Mouse (Mus musculus): ENCODE measurements around the gene Pou3f1.
A peak's percentile ranks its signal among the peaks of the same experiment; 100 is the strongest.
"Not testable (repeated sequence)": the region's sequence is repeated elsewhere in the genome, so short reads cannot be mapped to it uniquely, and the experiment has no call there.

Gene Pou3f1

DNA sequence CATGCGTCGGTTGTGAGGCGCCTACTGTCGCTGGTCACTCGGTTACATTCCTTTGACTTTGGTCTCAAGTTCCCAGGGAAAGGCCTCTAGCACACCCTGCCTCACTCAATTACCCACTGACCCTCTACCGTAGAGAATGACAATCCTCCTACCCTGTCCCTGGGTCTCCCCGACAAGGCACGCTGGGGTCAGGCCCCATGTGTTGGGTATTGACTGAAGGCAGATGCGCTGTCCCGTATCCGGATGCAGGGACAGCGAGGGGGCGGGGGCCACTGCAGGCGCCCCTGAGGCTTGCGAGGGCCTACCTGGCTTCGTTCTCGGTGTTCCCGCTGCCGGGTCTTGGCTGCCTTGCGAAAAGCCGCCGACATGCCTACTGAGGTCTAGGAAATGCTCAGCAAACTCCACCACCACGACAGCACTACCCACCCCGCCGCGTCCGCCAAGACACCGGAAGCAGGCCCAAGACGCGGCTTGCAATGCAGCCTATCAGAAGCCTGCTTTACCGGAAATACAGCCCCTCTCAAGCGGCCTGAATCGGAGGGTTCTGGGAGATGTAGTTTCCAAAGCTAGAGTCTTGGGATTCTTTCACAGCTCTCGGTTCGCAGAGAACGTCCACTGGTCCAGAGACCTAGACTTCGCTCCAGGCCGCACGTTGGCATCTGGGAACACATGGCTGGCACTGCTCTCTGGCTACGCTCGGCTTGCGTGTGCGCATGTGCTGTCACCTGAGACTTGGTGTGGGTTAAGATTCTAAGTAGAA lies 36.7 kb downstream of the Pou3f1 start, which contains the start of gene Utp11:
Gene Utp11, minus strand, starts transcription at position 466 of the 760 bp plus-strand sequence.
- peak; percentile 85 for DNase-seq (ENCODE audit: low read depth)

DNA sequence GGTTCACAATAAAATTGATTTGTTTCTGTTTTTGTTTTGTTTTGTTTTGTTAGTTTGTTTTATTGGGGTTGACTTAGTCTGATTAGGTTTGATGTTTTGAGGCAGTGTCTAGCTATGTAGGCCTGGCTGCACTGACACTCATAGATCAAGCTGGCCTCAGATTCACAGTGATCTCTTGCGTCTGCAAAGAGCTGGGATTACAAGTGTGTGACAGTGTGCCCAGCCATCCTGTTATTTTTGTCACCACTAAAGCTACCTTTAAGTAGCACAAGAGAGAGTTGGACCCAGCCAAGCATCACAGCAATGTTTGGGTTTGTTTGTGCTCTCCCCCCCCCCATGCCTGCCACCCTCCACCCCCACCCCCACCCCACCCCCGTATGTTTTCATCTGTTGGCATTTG lies 38.0 kb downstream of the Pou3f1 start:
- no peak for DNase-seq (ENCODE audit: low read depth)

DNA sequence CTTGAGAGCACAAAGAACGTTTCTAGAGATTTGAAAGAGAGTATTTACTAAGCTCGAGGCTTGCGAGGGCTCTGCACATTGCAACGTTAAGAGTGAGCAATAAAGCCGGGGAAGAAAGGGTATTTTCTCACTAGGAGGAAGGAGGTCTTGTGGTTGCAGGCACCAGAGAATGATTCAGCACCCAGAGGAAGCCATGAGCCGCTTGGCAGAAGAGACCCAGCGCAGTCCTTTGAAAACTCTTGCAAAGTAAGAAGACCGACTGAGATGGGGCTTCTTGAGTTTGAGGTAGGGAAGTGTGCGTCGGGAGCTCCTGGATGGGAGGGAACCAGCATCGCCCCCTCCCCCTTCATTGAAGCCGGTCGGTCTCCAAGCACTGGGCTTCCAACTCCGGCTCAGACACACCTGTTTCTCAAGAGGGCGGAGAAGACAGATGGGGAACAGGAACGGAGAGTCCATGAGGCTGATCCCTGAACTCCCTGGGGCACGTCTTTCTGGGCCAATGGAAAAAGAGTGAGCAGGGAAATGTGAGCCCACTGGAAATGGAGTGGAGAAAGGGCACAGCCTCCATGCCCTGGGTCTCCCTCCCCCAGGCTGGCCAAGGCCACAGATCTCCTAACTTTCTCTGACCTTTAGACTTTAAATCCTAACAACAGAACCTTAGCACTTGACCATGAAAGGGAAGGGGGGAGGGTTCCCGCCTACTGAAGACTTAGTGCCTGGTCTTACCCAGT lies 39.3 kb downstream of the Pou3f1 start:
- no peak for DNase-seq (ENCODE audit: low read depth)

DNA sequence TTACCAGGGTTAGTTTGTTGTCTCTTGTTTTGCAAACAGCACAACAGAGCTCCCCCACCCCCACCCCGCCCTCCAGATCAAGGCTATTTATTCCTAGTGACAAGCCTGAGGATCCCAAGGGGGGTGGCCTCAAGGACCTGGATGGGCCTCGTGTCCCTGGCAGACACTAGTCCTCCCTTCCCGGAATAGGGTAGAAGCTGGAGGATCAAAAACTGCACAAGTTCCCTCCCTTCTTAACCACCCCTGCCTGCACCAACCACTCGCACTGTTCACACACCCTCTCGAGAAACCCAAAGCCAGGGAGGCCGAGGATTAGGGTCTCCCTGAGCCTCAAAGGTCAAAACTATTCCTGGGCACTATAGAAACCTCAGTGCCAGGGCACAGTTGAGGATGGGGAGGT lies 43.2 kb downstream of the Pou3f1 start:
- DNase-seq (ENCODE audit: low read depth) = no peak

DNA sequence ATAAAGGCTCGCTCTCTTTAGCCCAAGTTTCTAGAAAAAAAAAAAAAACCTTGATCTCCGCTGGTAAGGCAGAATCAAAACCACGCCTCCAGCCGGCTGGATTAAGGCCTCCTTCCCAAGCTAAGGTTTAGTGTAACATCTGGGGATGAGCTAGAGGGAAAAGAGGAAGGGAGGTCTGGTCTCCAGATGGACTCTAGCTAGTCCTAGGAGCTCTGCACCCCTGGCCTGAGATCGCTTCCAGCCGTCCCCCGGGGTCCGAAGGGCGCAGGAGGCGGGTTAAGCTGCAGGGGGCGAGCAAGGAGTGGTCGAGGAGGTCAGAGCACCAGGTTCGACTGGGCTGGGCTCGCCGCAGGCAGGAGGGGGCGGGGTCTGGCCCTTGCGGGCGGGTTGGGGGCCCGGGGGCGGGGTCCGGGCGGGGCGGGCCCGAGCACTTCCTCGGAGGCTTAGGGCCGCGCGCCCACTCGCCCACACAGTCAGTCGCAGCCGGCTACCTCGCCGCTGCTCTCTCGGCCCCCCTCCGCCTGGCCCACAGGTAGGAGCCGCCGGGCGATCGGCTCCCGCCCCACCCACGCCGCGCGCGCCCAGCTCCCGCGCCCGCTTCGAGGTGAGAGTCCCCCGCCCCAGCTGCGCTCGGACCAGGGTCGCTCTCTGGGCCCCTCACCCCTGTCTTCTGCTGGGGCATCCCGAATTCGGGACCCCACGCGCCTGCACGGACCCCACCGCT lies 43.8 kb downstream of the Pou3f1 start, which contains the start of gene Fhl3:
Gene Fhl3, plus strand, starts transcription at position 454 of the 724 bp plus-strand sequence.
- no peak for DNase-seq (ENCODE audit: low read depth)

DNA sequence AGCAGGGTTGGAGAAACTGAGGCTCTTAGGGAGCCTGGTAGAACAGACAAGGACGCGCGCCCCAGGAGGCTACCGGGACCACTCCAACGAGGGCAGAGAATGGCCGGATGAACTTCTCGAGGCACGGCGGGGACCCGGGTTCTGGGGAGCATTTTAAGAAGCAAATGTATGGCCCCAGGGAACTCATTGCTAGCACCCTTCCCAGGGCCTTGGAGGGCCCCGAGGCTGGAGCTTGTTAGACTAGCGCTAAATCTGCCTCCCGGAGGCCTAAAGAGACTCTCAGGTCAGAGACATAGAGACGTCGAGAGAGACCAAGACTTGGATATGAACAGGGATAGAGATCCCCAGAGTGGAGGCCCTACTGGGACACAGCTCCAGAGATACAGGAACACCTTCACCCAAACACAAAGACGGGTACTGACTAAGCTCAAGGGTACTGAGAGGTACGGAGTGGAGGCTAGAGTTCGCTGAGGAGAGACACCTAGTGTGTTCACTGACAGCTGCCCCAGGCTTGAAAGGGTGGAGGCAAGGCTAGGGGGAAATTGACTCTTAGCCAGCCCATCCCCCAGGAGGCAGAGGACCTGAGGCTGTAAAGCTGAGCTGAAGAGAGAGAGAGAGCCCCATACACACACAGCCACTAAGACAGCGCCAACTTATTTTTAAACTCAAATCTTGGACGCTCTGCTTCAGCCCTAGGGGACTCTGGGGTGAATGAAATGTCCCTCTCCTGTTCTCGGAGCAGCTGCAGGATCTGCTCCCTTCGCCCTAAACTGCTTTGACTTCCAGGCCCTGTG lies 44.6 kb downstream of the Pou3f1 start:
- DNase-seq (ENCODE audit: low read depth) = no peak

DNA sequence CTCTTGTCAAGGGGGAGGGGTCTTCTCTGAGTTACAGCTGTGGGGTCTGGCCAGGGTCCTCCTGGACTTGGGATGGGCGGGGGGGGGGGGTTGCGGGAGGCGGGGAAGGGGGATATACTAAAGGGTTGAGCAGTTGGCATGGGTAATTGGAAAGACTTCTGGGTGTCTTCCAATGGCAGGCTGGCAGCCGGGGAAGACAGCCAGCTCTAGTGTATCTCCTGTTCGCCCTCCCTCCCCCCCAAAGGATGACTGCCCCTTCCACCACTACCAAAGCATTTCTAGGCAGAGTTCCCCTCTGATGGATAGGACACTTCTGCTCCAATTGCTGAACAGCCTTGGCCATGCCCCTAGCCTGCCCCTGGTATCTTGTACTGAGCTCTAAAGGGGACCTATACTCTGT lies 45.3 kb downstream of the Pou3f1 start:
- no peak for DNase-seq (ENCODE audit: low read depth)

DNA sequence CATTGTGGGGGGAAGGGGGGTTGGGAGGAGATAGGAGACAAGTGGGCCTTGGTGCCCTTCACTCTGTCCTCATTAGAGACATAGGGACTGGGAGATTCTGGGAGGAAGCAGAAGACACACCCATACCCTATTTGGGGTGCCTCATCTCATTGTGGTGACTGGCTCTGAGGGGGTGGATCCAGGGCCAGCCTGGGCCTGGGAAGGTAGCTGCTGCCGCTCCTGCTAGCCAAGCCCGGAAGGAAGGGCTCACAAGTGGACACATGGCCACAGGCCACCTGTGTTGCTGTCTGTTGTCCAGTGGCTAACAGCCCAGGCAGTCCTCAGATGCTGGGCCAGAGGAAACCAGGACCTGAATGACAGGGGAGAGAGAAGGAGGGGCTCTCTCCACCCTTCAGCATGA lies 46.8 kb downstream of the Pou3f1 start:
- DNase-seq (ENCODE audit: low read depth) = no peak

DNA sequence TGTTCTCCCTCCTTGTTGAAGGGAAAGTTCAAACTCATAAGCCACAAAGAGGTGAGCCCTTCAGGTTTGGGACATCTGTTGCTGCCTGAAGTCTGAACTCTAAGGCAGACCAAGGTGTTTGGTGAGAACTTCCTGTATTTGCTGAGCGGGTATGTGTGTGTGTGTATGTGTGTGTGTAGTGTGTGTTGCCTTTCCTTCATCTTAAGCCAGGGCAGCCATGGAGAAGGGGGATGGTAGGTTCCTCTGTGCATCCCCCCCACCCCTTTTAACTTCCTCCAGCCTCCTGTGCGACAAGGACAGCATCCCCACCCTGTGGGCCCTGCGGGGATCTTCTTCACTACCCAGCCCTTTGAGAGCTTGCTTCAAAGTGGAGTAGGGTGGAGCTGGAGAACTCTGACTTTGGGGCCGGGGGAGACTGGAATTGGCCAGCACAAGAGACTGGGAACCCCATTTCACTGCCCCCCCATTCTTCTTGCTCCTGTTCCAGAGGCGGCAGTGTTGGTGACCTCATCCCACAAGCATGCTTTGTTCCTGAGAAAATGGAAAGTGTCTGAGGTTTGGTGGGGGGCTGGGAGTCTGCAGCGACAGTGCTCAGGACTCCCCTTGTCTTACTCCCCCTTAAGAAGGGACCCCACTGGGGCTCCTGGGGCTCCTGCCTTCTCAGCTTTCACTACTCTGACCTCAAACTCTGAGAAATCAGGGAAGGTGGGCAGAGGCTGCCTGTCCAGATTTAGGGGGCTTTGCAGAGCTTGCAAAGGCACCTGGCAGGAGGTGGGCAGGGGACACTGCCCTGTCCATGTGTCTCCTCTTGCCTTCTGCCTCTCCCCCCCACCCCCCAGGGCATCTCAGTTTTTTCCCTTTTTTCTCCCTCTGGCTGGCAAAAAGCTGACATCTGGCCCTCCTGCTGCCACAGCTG lies 47.5 kb downstream of the Pou3f1 start:
- no peak for DNase-seq (ENCODE audit: low read depth)

DNA sequence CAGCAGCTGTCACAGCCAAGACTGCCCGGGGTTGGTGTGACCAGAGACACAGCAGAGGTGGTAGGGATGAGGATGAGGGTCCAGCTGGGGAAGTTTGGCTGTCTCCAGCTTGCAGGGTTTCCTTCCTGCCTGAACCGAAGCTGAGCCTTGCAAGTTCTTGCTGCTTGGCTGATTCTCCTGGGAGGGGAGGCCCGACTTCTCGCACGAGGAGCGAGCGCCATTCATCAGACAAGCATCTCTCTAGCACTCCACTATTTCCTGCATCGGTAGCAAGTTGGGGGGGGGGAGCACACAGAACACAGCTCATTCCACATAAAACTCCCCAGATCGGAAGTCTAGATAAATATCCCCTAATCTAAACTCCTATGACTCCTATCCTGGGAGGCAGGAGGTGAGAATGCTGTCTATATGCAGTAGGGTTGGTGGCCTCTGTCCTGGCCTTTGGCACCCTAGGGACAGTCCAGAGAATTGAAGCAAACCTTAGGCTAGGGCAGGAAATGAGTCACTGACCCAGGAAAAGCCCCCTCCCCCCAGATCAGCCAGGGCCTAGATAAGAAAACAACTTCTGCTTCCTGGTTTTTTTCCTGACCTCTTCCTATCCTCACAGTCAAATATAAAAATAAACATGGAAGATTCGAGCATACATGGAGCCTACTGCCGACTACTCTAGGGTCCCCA lies 48.3 kb downstream of the Pou3f1 start:
- no peak for DNase-seq (ENCODE audit: low read depth)

DNA sequence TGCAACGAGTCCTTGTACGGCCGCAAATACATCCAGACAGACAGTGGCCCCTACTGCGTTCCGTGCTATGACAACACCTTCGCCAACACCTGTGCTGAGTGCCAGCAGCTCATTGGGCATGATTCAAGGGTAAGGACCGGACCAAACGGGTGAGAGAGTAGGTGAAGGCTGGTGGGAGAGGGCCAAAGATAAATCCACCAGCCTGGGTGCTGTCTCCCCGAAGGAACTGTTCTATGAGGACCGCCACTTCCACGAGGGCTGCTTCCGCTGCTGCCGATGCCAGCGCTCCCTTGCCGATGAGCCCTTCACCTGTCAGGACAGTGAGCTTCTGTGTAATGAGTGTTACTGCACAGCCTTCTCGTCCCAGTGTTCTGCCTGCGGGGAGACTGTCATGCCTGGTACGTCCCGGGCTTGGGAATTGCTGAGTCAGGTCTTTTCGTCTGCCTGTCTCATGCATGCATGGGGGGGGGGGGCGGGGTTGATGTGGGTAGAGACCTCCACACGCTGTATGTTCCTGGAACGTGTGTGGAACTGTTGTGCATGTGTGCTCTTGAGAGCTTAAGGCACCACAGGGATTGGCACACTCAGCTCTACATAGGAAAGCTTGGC lies 49.2 kb downstream of the Pou3f1 start:
- DNase-seq (ENCODE audit: low read depth) = no peak

DNA sequence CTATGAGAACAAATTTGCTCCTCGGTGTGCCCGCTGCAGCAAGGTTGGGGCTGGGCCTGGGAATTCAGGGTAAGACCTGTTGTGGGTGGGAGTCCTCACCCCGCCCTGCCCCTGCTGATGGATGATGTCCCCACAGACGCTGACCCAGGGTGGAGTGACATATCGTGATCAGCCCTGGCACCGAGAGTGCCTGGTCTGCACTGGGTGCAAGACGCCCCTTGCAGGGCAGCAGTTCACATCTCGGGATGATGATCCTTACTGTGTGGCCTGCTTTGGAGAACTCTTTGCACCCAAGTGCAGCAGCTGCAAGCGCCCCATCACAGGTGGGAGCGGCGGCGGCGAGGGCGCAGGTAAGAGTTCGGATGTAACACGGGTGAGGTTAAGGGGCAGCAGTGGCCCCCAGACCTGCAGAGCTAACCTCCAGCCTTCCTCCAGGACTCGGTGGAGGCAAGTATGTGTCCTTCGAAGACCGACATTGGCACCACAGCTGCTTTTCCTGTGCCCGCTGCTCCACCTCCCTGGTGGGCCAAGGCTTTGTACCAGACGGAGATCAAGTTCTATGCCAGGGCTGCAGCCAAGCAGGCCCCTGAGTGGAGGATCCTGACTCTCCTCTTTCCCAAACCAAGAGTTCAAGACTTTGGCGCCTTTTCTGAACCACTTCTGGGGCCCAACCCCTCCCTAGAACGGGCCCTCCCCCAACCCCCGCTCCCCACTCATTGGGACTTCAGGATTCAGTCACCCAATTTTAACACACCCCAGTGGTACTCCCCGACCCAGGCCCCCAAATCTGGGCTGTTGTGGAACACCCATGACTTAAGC lies 51.0 kb downstream of the Pou3f1 start:
- not testable (repeated sequence) for DNase-seq (ENCODE audit: low read depth)

DNA sequence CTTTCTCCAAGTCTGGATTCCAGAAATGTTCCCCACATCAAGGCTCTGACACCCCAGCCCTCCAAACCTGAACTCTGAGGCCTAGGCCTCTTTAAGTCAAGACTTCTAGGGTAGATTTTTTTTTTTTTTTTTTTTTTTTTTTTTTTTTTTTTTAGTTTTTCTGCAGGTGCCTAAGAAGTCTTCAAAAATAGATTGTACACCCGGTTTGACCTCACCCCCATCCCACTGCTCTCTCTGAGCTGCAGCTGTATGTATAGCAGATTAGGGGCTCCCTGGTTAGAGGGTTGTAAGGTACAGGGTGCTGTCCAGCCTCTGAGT lies 51.6 kb downstream of the Pou3f1 start:
- not testable (repeated sequence) for DNase-seq (ENCODE audit: low read depth)

DNA sequence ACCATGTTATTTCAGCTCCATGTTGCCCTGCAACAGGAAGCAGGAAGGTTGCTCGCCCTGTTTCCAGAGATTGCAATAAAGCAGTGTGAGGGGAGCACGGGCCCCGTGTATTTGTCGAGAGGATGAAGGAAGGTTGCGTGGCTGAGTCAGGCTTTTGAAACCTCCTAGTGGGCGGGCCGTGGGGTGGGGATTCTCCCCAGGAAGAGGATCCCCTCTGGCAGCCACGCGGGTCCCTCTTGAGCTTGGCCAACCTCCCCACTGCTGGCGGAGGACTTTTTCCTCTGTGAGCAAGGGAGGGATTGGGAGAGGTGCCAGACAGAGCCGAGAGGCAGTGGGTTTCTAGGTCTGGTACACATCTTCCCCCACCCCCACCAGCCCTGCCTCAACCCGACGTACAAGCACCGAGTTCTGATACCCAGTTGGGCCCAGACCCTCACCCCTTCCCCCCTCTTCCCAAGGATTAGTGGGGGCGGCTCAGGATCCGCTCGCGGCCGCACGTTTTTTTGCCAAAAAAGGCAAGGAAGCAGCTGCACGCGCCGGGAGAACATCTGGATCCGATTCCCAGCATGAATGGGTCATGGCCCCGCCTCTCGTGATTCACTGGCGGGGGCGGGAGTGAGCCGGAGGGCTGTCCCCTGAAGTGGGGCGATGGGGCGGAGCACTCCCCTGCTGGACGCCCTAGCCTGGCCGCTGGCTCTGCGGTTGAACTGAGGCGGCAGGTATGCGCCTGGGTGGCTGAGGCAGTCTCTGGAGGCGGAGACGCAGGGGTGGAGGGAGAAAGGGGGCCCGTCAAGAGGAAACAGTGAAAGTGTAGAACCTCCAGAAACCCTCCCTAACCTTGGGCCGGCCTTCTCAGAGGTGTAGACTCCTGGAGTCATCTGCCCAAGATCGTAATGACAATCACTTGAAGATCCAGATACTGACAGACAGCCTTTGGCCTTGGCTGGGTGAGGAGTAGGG lies 52.2 kb downstream of the Pou3f1 start:
- DNase-seq (ENCODE audit: low read depth) = peak; percentile 70

DNA sequence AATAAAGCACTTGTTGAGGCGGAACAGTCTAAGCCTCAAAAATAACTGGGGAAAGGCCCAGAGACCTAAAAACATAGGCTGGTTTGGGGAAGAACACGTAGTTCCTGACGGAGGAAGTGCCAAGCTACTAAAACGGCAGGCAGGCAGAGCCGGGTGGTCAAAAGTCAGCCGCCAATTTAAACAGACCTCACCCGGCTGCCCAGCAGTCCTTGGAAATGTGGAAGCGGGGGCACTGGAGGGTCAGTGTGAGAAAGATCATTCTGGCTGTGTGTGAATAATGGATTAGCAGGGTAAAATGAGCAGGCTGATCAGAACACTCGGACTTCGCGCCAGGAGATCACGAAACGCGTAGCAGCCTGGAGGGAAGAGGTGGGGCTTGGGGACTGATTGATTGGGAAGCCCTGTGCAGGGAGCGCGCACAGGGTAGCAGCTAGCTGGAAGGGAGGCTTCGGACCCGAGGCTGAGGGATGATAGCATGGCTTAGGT lies 53.4 kb downstream of the Pou3f1 start:
- DNase-seq (ENCODE audit: low read depth) = no peak

All from c-Kit-positive CD71-positive TER-119-negative erythroid progenitor cells, embryonic 14.5 days (primary cell).